Mouse (Mus musculus) intestine, embryonic 15.5 days (tissue): ENCODE results near the gene Hist1h2bf. TPM values are rescaled to one million over a fixed set of nuclear protein-coding genes. Genes with fewer than 3 reads are reported as not detected.
A peak's percentile ranks its signal among the peaks of the same experiment; 100 is the strongest.
"Not testable (repeated sequence)": the region's sequence is repeated elsewhere in the genome, so short reads cannot be mapped to it uniquely, and the experiment has no call there.

Experiments
- ATAC-seq: fragments of 200-750 bp; cut with Nextera tagmentation; 2 replicates; pipeline ENCODE4 v1.8.0; 2017; ENCODE audit warnings: moderate TSS enrichment, moderate library complexity
- H3K27ac ChIP-seq: fragments of 300-500 bp; sonication (generic); 2 replicates; pipeline ENCODE4 v1.5.1; 2015; ENCODE audit warnings: mild to moderate bottlenecking, inconsistent platforms
- H3K27me3 ChIP-seq: fragments of 300-500 bp; sonication (generic); replicated peaks from 2 replicates; pipeline ENCODE4 v1.6.1; 2015; ENCODE audit warnings: inconsistent platforms
- H3K36me3 ChIP-seq: fragments of 300-500 bp; sonication (generic); 2 replicates; pipeline ENCODE4 v1.6.1; 2015; ENCODE audit warnings: inconsistent platforms
- H3K4me1 ChIP-seq: fragments of 300-500 bp; sonication (generic); replicated peaks from 2 replicates; pipeline ENCODE4 v1.6.1; 2015; ENCODE audit warnings: inconsistent platforms
- H3K4me2 ChIP-seq: fragments of 300-500 bp; sonication (generic); replicated peaks from 2 replicates; pipeline ENCODE4 v1.6.1; 2015; ENCODE audit warnings: mild to moderate bottlenecking, inconsistent platforms
- H3K4me3 ChIP-seq: fragments of 300-500 bp; sonication (generic); replicated peaks from 2 replicates; pipeline ENCODE4 v1.5.1; 2015; ENCODE audit warnings: inconsistent platforms
- H3K9ac ChIP-seq: fragments of 300-500 bp; sonication (generic); 2 replicates; pipeline ENCODE4 v1.6.1; 2015; ENCODE audit warnings: inconsistent platforms
- H3K9me3 ChIP-seq: fragments of 300-500 bp; sonication (generic); 2 replicates; pipeline ENCODE4 v1.6.1; 2016; ENCODE audit warnings: inconsistent platforms
- WGBS: fragments of 180-500 bp; shearing (Covaris S2); methylation state at CpG from one replicate; pipeline ENCODE4 v1.1.7; 2015; 5-methylcytosine and 5-hydroxymethylcytosine counted together
- polyA plus RNA-seq: library from polyadenylated mRNA; unstranded; fragments of >200 nt; fragmentation: Nextera tagmentation; extraction: Ambion mirVana; gene quantifications from 2 replicates; pipeline ENCODE4 v1.2.1, GENCODE M21; 2015

Gene Hist1h2bf
- polyA plus RNA-seq, 1 experiment from 2014 or later = 4.2 TPM

- peak; percentile 96 for ATAC-seq
- H3K4me1 ChIP-seq, H3K36me3 ChIP-seq, H3K9me3 ChIP-seq, H3K27me3 ChIP-seq: not testable (repeated sequence)
- Histone ChIP-seq H3K4me2 (peak within 1 kb of the TSS; percentile 63), H3K9ac (peak within 1 kb of the TSS; percentile 49), H3K27ac (peak within 1 kb of the TSS; percentile 93), H3K4me3 (peak within 1 kb of the TSS; percentile 42)
- WGBS = under 1% methylated on average over 43 of the region's 67 CpGs
These were observed 11.9 kb downstream of the Hist1h2bf start, which contains the start of gene Hist1h3e for GRCm38 (mm10) chr13:23561883-23562659. Hist1h3e (minus strand) TSS chr13:23562369.

- H3K36me3 ChIP-seq, H3K4me1 ChIP-seq, H3K9me3 ChIP-seq, ATAC-seq, H3K27me3 ChIP-seq: not testable (repeated sequence)
- Histone ChIP-seq H3K4me2 (peak overlapping the region; percentile 51), H3K27ac (peak overlapping the region; percentile 93), H3K9ac (0 out of 2 replicates have a peak overlapping the region, but pooled peaks have one; percentile 49), H3K4me3 (peak overlapping the region; percentile 42)
- 0% methylated on average over 2 of the region's 5 CpGs for WGBS
These were observed 12.5 kb downstream of the Hist1h2bf start for GRCm38 (mm10) chr13:23561531-23561882.

- WGBS = 18% methylated on average over 2 of the region's 2 CpGs
- not testable (repeated sequence) for H3K9me3 ChIP-seq, ATAC-seq, H3K4me3 ChIP-seq, H3K36me3 ChIP-seq, H3K4me1 ChIP-seq, H3K4me2 ChIP-seq, H3K27me3 ChIP-seq, H3K27ac ChIP-seq, H3K9ac ChIP-seq
These were observed 13.3 kb downstream of the Hist1h2bf start for GRCm38 (mm10) chr13:23560699-23561098.

GRCm38 (mm10) chr13:23556906-23557305, 17.1 kb downstream of the Hist1h2bf start:
- H3K9ac ChIP-seq = peak overlapping the region; percentile 4; the same call in 1 of the 2 replicates

GRCm38 (mm10) chr13:23555839-23556416, 18.1 kb downstream of the Hist1h2bf start:
- Histone ChIP-seq H3K27ac (peak overlapping the region; percentile 98), H3K9ac (peak overlapping the region; percentile 87), H3K4me3 (peak overlapping the region; percentile 56), H3K36me3 (no peaks in the 10 kb centered on the region), H3K4me2 (peak overlapping the region; percentile 88), H3K4me1 (peaks cover 3% of the 10 kb centered on the region), H3K9me3 (no peaks in the 10 kb centered on the region), H3K27me3 (no peaks in the 10 kb centered on the region)
- peak; percentile 83 for ATAC-seq
- under 1% methylated on average over 18 of the region's 18 CpGs for WGBS

More at GRCm38 (mm10) chr13:23556906-23557305, 17.1 kb downstream of the Hist1h2bf start:
- ATAC-seq = no peak
- H3K4me3 ChIP-seq = no peak overlapping the region
- H3K27ac ChIP-seq = peak overlapping the region; percentile 42; the same call in 1 of the 2 replicates
- H3K4me1 ChIP-seq = peaks cover 3% of the 10 kb centered on the region
- H3K4me2 ChIP-seq = peak overlapping the region; percentile 26; the same call in 1 of the 2 replicates
- H3K27me3 ChIP-seq = no peaks in the 10 kb centered on the region
- no peaks in the 10 kb centered on the region for H3K9me3 ChIP-seq
- H3K36me3 ChIP-seq = no peaks in the 10 kb centered on the region
- WGBS = 65% methylated on average over 3 of the region's 3 CpGs

GRCm38 (mm10) chr13:23554925-23555838, 18.8 kb downstream of the Hist1h2bf start:
- Histone ChIP-seq H3K4me1 (peaks cover 3% of the 10 kb centered on the region), H3K9ac (peak overlapping the region; percentile 87), H3K9me3 (no peaks in the 10 kb centered on the region), H3K27me3 (no peaks in the 10 kb centered on the region), H3K4me2 (peak overlapping the region; percentile 88), H3K4me3 (peak overlapping the region; percentile 56), H3K27ac (peak overlapping the region; percentile 98), H3K36me3 (no peaks in the 10 kb centered on the region)
- ATAC-seq = peak; percentile 86
- WGBS = under 1% methylated on average over 54 of the region's 54 CpGs

- H3K9me3 ChIP-seq = no peaks in the 10 kb centered on the region
- H3K36me3 ChIP-seq = no peaks in the 10 kb centered on the region
- no peak for ATAC-seq
- peaks cover 3% of the 10 kb centered on the region for H3K4me1 ChIP-seq
- WGBS = 16% methylated on average over 9 of the region's 9 CpGs
- no peaks in the 10 kb centered on the region for H3K27me3 ChIP-seq
- H3K4me2 ChIP-seq = peak overlapping the region; percentile 88
- H3K27ac ChIP-seq = peak overlapping the region; percentile 98
- peak overlapping the region; percentile 56 for H3K4me3 ChIP-seq
- peak overlapping the region; percentile 28 for H3K9ac ChIP-seq
These were observed 19.6 kb downstream of the Hist1h2bf start for GRCm38 (mm10) chr13:23554393-23554792.

GRCm38 (mm10) chr13:23552962-23553361, 21.0 kb downstream of the Hist1h2bf start, which contains the start of gene Hist1h1d:
Hist1h1d (plus strand) TSS chr13:23553262.
- Histone ChIP-seq H3K9me3 (no peaks in the 10 kb centered on the region), H3K27me3 (no peaks in the 10 kb centered on the region), H3K4me2 (peak within 1 kb of the TSS; percentile 61; the same call in 1 of the 2 replicates), H3K36me3 (no peaks in the 10 kb centered on the region), H3K4me1 (peaks cover 3% of the 10 kb centered on the region), H3K4me3 (no peak within 1 kb of the TSS), H3K27ac (peak within 1 kb of the TSS; percentile 98), H3K9ac (no peak within 1 kb of the TSS)
- ATAC-seq = no peak

GRCm38 (mm10) chr13:23551931-23552914, 21.8 kb downstream of the Hist1h2bf start:
- peaks cover 3% of the 10 kb centered on the region for H3K4me1 ChIP-seq
- no peaks in the 10 kb centered on the region for H3K36me3 ChIP-seq
- H3K9me3 ChIP-seq = no peaks in the 10 kb centered on the region
- peak overlapping the region; percentile 92 for H3K27ac ChIP-seq
- H3K9ac ChIP-seq = 0 out of 2 replicates have a peak overlapping the region, but pooled peaks have one; percentile 30
- H3K4me3 ChIP-seq = peak overlapping the region; percentile 44
- H3K4me2 ChIP-seq = peak overlapping the region; percentile 61
- 53% methylated on average over 8 of the region's 8 CpGs for WGBS
- H3K27me3 ChIP-seq = no peaks in the 10 kb centered on the region
- ATAC-seq = no peak

GRCm38 (mm10) chr13:23551146-23551834, 22.7 kb downstream of the Hist1h2bf start, which contains the start of gene Hist1h4f:
Hist1h4f (minus strand) TSS chr13:23551648.
- H3K36me3 ChIP-seq, H3K9me3 ChIP-seq, H3K27me3 ChIP-seq, H3K4me1 ChIP-seq: not testable (repeated sequence)
- peak within 1 kb of the TSS; percentile 44 for H3K4me3 ChIP-seq
- H3K4me2 ChIP-seq = peak within 1 kb of the TSS; percentile 61
- under 1% methylated on average over 47 of the region's 47 CpGs for WGBS
- peak; percentile 84 for ATAC-seq
- H3K27ac ChIP-seq = peak within 1 kb of the TSS; percentile 92
- peak within 1 kb of the TSS; percentile 36 for H3K9ac ChIP-seq
